Mouse (Mus musculus) stomach, postnatal 0 days (tissue): ENCODE measurements around the gene Gm11060.

ENCODE experiments used
- CTCF ChIP-seq: IDR thresholded peaks from 2 replicates; pipeline ENCODE4 v1.5.1; 2016; ENCODE audit warnings: antibody characterized with exemption, low read depth, mild to moderate bottlenecking, moderate library complexity
- EP300 ChIP-seq: optimal IDR thresholded peaks from 2 replicates; pipeline ENCODE3; 2016; ENCODE audit warnings: antibody characterized with exemption

DNA sequence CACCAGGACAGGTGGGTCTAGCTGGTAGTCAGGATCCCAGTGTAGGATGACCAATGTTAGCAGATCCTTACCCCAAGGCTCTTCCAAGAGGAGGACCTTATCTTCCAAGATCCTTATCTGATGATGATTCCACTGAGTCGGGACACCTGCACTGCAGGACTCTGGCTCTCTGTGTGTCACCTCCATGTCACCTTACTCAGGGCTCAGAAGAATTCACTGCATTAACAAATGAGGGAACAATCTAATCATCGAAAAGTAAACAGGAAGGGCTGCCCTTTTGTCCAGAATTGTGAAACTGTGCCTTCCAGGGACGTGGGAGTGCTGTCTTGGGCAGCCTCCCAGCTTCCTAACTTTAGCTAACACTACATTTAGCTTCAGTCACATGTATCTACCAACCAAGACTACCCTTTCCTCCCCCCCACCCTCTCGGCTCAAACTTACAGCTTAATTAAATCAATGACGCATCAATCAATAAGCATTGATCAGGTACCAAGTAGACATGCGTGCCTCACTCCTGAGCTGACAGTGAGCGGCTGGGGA is 33.2 kb upstream of the Gm11060 start:
- TF ChIP-seq CTCF: no peak
- no peak for TF ChIP-seq EP300
